In genomic region chr6:140962563-140962962, GRCm38 (mm10) we compare ENCODE assay signal across 11 mouse cellular contexts.
DNase-seq lines count a peak whose midpoint lies in the region; ATAC-seq lines count a peak whose summit lies in the region.
"Had no signal": no experiment of that assay in that cellular context is flagged by ENCODE, and none has a peak within 500 bp of the region (broad histone marks: within the 10 kb centered on the region; RNA-seq: fewer than 3 reads in every experiment).

No protein-coding gene starts in this region.

- H3K9me3 ChIP-seq in hindbrain, embryonic 16.5 days (ENCODE audit: control insufficient read depth, low read length): no peaks in the 10 kb centered on the region

- H3K4me3 ChIP-seq in hindbrain, embryonic 16.5 days (ENCODE audit: low read length): no peak overlapping the region
- H3K4me3 ChIP-seq: erythroblast, embryonic 14.5 days had no signal

- WGBS in hindbrain, embryonic 16.5 days: 9% methylated on average over 4 of the region's 4 CpGs

- peak; percentile 83 for ATAC-seq in hindbrain, embryonic 16.5 days
- ATAC-seq: liver, postnatal 0 days had no signal

- DNase-seq in left cerebral cortex, postnatal 4 days: peak; percentile 53
- DNase-seq in left cerebral cortex, postnatal 36 days (ENCODE audit: low spot score in 2 of 2): no peak
- DNase-seq in embryo, embryonic 9.5 days (ENCODE audit: extremely low spot score): peak; percentile 25
- DNase-seq in retina, embryonic 14.5 days (ENCODE audit: low spot score): peak; percentile 82
- DNase-seq in B cell, adult 2 months: no peak
- DNase-seq in spleen, postnatal 4 days (ENCODE audit: low spot score in 2 of 2): no peak
- no peak for DNase-seq in ovary, postnatal 36 days (ENCODE audit: low spot score)
- DNase-seq: liver, postnatal 0 days had no signal

- H3K27ac ChIP-seq in hindbrain, embryonic 16.5 days (ENCODE audit: low read depth, low read length): no peak overlapping the region

- peak overlapping the region; percentile 48 for H3K4me2 ChIP-seq in hindbrain, embryonic 16.5 days (ENCODE audit: low read length)
- H3K4me2 ChIP-seq: heart, embryonic 11.5 days had no signal

- H3K27me3 ChIP-seq in hindbrain, embryonic 16.5 days (replicated peaks; ENCODE audit: control insufficient read depth, insufficient read depth, low read length): no peaks in the 10 kb centered on the region

- peaks cover 15% of the 10 kb centered on the region for H3K4me1 ChIP-seq in hindbrain, embryonic 16.5 days (ENCODE audit: control insufficient read depth, insufficient read depth, low read depth, low read length)

- no peaks in the 10 kb centered on the region for H3K36me3 ChIP-seq in hindbrain, embryonic 16.5 days (ENCODE audit: control insufficient read depth, insufficient read depth, low read length)

- intact Hi-C loops in left cerebral cortex, postnatal 4 days (cut with DNase I): no loop called here
- intact Hi-C loops in left cerebral cortex, postnatal 36 days (cut with DNase I): no loop called here

- no peak overlapping the region for H3K9ac ChIP-seq in hindbrain, embryonic 16.5 days (ENCODE audit: low read depth, low read length)
- H3K9ac ChIP-seq: liver, postnatal 0 days had no signal

Comparison
In these comparisons a context has a peak if more than half of its experiments do, and no peak if none do; other contexts are left out.
1. DNase-seq: peak in left cerebral cortex, postnatal 4 days (single experiment), embryo, embryonic 9.5 days (single experiment) and retina, embryonic 14.5 days (single experiment); none in left cerebral cortex, postnatal 36 days (0 of 2), B cell, adult 2 months (0 of 2), spleen, postnatal 4 days (0 of 2) and ovary, postnatal 36 days (single experiment).